Mouse (Mus musculus): ENCODE results near the gene Nid2. TPM values are rescaled to one million over a fixed set of nuclear protein-coding genes. Genes with fewer than 3 reads are reported as not detected.

The Nid2 gene
- polyA plus RNA-seq, 1 experiment from 2014 or later, result 5.9 TPM

- Histone ChIP-seq H3K4me2 (ENCODE audit: low read depth, low read length) (no peak overlapping the region), H3K4me3 (ENCODE audit: low read depth, low read length) (no peak overlapping the region), H3K9me3 (ENCODE audit: low read length) (no peaks in the 10 kb centered on the region), H3K27me3 (ENCODE audit: insufficient read depth, low read length) (no peaks in the 10 kb centered on the region), H3K27ac (ENCODE audit: low read depth) (no peak overlapping the region), H3K36me3 (replicated peaks; ENCODE audit: insufficient read depth, low read length) (0 out of 2 replicates have a peak, but pooled peaks cover 3% of the 10 kb centered on the region), H3K9ac (replicated peaks) (no peak overlapping the region), H3K4me1 (ENCODE audit: insufficient read depth) (no peaks in the 10 kb centered on the region)
- no peak for TF ChIP-seq CTCF (IDR thresholded peaks at IDR 0.05; ENCODE audit: low read depth)
- 73% methylated on average over 9 of the region's 9 CpGs for WGBS (ENCODE audit: insufficient replicate concordance)
- DNase-seq (no peak), ATAC-seq (no peak)
Measured at GRCm38 (mm10) chr14:19785797-19786588, 34.9 kb downstream of the Nid2 start.

- no peaks in the 10 kb centered on the region for H3K9me3 ChIP-seq (ENCODE audit: low read length)
- 41% methylated on average over 1 of the region's 1 CpGs for WGBS (ENCODE audit: insufficient replicate concordance)
Measured at GRCm38 (mm10) chr14:19788443-19788842, 37.4 kb downstream of the Nid2 start.

GRCm38 (mm10) chr14:19794881-19795280 lies 43.8 kb downstream of the Nid2 start:
- no peaks in the 10 kb centered on the region for H3K9me3 ChIP-seq (ENCODE audit: low read length)
- TF ChIP-seq CTCF (IDR thresholded peaks at IDR 0.05; ENCODE audit: low read depth) (no peak), EP300 (IDR thresholded peaks at IDR 0.05; ENCODE audit: low read depth) (no peak)
- peaks cover 3% of the 10 kb centered on the region; the same call in 1 of the 2 replicates for H3K36me3 ChIP-seq (replicated peaks; ENCODE audit: insufficient read depth, low read length)
- H3K27me3 ChIP-seq (ENCODE audit: insufficient read depth, low read length), result no peaks in the 10 kb centered on the region
- ATAC-seq, result no peak
- WGBS (ENCODE audit: insufficient replicate concordance), result 45% methylated on average over 4 of the region's 4 CpGs
- no peak for DNase-seq
- no peaks in the 10 kb centered on the region for H3K4me1 ChIP-seq (ENCODE audit: insufficient read depth)
- no peak overlapping the region for H3K4me2 ChIP-seq (ENCODE audit: low read depth, low read length)
- H3K4me3 ChIP-seq (ENCODE audit: low read depth, low read length), result no peak overlapping the region
- no peak overlapping the region for H3K27ac ChIP-seq (ENCODE audit: low read depth)
- no peak overlapping the region for H3K9ac ChIP-seq (replicated peaks)

More at GRCm38 (mm10) chr14:19788443-19788842, 37.4 kb downstream of the Nid2 start:
- Histone ChIP-seq H3K27me3 (ENCODE audit: insufficient read depth, low read length) (no peaks in the 10 kb centered on the region), H3K4me1 (ENCODE audit: insufficient read depth) (no peaks in the 10 kb centered on the region), H3K27ac (ENCODE audit: low read depth) (no peak overlapping the region), H3K4me2 (ENCODE audit: low read depth, low read length) (no peak overlapping the region), H3K4me3 (ENCODE audit: low read depth, low read length) (no peak overlapping the region), H3K36me3 (replicated peaks; ENCODE audit: insufficient read depth, low read length) (0 out of 2 replicates have a peak, but pooled peaks cover 3% of the 10 kb centered on the region), H3K9ac (replicated peaks) (no peak overlapping the region)
- no peak for DNase-seq
- ATAC-seq, result no peak
- no peak for TF ChIP-seq CTCF (IDR thresholded peaks at IDR 0.05; ENCODE audit: low read depth)
- no peak for TF ChIP-seq EP300 (IDR thresholded peaks at IDR 0.05; ENCODE audit: low read depth)

GRCm38 (mm10) chr14:19796541-19797304 lies 45.7 kb downstream of the Nid2 start:
- WGBS (ENCODE audit: insufficient replicate concordance), result 46% methylated on average over 18 of the region's 18 CpGs
- DNase-seq (no peak), ATAC-seq (peak; percentile 36; the same call in 1 of the 2 replicates)
- Histone ChIP-seq H3K4me3 (ENCODE audit: low read depth, low read length) (no peak overlapping the region), H3K9ac (replicated peaks) (no peak overlapping the region), H3K27me3 (ENCODE audit: insufficient read depth, low read length) (no peaks in the 10 kb centered on the region), H3K4me2 (ENCODE audit: low read depth, low read length) (no peak overlapping the region), H3K36me3 (replicated peaks; ENCODE audit: insufficient read depth, low read length) (peaks cover 3% of the 10 kb centered on the region; the same call in 1 of the 2 replicates), H3K27ac (ENCODE audit: low read depth) (no peak overlapping the region; the same call in 1 of the 2 replicates), H3K4me1 (ENCODE audit: insufficient read depth) (no peaks in the 10 kb centered on the region), H3K9me3 (ENCODE audit: low read length) (no peaks in the 10 kb centered on the region)
- TF ChIP-seq CTCF (IDR thresholded peaks at IDR 0.05; ENCODE audit: low read depth), result no peak
- TF ChIP-seq EP300 (IDR thresholded peaks at IDR 0.05; ENCODE audit: low read depth), result no peak

- DNase-seq (no peak), ATAC-seq (no peak)
- no peak overlapping the region for H3K27ac ChIP-seq (ENCODE audit: low read depth)
- H3K4me3 ChIP-seq (ENCODE audit: low read depth, low read length), result no peak overlapping the region
- TF ChIP-seq CTCF (IDR thresholded peaks at IDR 0.05; ENCODE audit: low read depth) (no peak), EP300 (IDR thresholded peaks at IDR 0.05; ENCODE audit: low read depth) (no peak)
- peaks cover 7% of the 10 kb centered on the region; the same call in 1 of the 2 replicates for H3K36me3 ChIP-seq (replicated peaks; ENCODE audit: insufficient read depth, low read length)
- H3K9ac ChIP-seq (replicated peaks), result no peak overlapping the region
- 30% methylated on average over 2 of the region's 2 CpGs for WGBS (ENCODE audit: insufficient replicate concordance)
- H3K4me2 ChIP-seq (ENCODE audit: low read depth, low read length), result no peak overlapping the region
- H3K4me1 ChIP-seq (ENCODE audit: insufficient read depth), result no peaks in the 10 kb centered on the region
- no peaks in the 10 kb centered on the region for H3K27me3 ChIP-seq (ENCODE audit: insufficient read depth, low read length)
- H3K9me3 ChIP-seq (ENCODE audit: low read length), result no peaks in the 10 kb centered on the region
Measured at GRCm38 (mm10) chr14:19800485-19800884, 49.4 kb downstream of the Nid2 start.

Measured in liver, postnatal 0 days (tissue).